Mouse (Mus musculus) testis, adult 2 months (tissue): ENCODE data around the gene Cwc22.

ENCODE experiments used
- CTCF ChIP-seq: fragments of 200-500 bp; IDR thresholded peaks from 2 replicates; pipeline ENCODE4 v1.5.1; 2012; ENCODE audit warnings: low read depth, mild to moderate bottlenecking, inconsistent platforms, low read length, moderate library complexity; ENCODE audit not compliant: control insufficient read depth, insufficient read depth, insufficient replicate concordance
- POLR2A ChIP-seq: fragments of 200-500 bp; IDR thresholded peaks from 2 replicates; pipeline ENCODE4 v1.6.1; 2012; ENCODE audit warnings: low read depth, mild to moderate bottlenecking, inconsistent platforms, low read length, moderate library complexity; ENCODE audit not compliant: control insufficient read depth

GRCm38 (mm10) chr2:77975606-77976005 lies 29.4 kb upstream of the Cwc22 start:
- TF ChIP-seq CTCF (no peak), POLR2A (no peak)
